Mouse (Mus musculus) telencephalon, adult 2 months (tissue): ENCODE data around the gene Slc7a7.
"Not testable (repeated sequence)": the region's sequence is repeated elsewhere in the genome, so short reads cannot be mapped to it uniquely, and the experiment has no call there.

Experiments used
- DNase-seq: peaks from one replicate; pipeline ENCODE4 v3.0.0-alpha.2; 2011; ENCODE audit warnings: low read depth, low spot score

The Slc7a7 gene

DNA sequence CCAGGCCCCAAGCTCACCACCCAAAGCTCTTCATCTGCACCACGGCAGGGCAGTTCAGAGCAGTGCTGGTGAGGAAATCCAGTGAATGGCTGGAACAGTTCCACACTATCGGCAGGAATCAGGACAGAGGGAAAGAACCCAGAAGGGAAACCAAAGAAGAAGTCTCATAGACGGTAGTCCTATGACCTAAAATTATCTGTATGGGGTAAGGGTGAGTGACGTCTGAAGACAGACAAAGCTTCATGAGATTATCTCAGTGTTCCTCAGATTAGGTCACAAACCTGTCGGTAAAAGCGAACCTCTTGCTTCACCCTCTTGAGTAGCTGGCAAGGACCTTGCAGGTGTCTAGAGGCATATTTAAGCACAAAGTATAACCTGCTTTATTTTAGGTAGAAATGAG, 40.4 kb downstream of the Slc7a7 start:
- DNase-seq, result no peak

DNA sequence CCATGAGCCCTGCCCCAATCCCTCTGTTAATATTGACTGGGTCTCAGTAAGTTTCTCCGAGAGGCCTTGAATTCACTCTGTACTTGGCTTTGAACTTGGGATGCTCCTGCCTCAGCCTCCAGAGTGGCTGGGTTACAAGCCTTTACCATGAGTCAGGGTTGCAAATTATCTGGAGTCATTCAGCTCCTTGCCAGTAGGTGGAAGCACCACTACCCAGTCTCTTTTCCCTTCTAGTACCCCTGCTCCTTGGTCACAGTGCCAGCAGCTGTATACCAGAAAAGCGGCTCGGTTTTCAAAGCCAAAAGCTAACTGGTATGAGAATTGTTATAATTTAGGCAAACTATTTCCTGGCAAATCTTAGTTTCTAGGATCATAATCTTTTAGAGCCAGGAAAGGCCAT, 41.7 kb downstream of the Slc7a7 start:
- no peak for DNase-seq

DNA sequence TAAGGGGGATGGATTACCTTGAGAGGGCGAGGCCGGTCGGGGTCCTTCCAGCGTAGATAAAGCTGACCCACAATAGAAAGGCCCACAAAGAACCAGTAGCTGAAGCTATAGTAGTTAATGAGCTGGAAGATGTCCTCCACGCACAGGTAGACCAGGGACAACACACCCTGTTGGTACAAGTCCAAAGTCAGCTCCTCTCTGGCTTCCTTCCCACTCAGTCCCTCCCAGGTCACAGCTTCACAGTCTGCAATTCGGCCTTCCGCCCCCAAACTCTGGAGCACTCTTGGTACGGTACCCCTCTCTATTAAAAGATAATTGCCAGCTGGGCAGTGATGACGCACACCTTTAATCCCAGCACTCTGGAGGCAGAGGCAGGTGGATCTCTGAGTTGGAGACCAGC, 44.7 kb downstream of the Slc7a7 start:
- no peak for DNase-seq

DNA sequence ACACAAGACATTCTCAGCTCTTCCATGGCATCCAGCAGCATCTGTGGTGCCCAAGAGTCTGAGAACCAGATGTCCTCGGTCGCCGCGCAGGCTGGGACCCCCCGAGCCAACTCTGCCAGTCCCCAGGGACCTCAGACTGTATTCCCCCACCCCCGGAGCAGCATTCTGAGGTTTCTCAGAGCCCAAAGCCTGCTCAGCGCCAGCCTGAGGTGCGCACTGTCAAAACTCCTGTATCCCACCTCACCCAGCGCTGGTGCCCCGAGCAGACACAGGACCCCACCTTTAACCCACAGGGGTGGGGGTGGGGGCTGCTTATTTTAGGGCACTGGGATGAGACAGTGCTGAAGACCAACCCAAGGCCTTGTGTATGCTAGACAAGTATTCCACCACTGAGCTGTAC, 46.1 kb downstream of the Slc7a7 start:
- no peak for DNase-seq

DNA sequence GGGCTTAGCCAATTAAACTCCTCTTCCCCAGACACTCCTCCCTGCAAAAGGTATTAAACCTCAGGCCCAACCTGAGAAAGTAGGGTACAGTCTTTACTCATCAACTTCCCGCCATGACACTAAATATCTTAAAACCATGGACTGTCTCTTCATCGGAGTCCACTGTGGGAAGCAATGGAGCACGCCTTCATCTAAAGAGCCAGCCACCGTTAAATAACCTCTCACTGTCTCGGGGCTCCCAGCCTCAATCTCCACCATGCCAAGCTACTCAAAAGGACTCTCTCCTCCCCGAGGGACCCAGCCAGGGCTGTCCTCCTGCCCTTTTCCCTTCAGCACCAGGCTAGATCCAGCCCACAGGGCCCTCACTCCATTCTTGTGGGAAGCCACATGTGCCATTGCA, 47.0 kb downstream of the Slc7a7 start:
- DNase-seq, result no peak

DNA sequence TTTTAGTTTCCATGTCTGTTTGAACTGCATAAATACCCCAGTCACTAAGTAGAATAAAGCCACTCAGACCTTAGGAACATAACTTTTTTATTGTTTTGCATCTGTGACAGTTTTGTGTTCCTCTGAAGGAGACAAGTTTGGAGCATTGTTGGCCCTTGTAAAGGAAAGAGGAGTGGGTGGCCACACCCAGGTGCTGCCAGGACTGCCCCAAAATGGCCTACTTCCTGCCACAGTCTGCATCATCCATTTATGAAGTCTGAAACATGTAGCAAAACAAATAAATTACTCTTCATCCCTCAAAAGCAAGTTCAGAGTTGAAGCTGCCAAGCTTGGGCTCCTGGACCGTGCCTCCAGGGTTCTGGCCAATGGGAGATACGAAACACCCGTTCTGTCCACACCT, 48.2 kb downstream of the Slc7a7 start:
- DNase-seq, result no peak

DNA sequence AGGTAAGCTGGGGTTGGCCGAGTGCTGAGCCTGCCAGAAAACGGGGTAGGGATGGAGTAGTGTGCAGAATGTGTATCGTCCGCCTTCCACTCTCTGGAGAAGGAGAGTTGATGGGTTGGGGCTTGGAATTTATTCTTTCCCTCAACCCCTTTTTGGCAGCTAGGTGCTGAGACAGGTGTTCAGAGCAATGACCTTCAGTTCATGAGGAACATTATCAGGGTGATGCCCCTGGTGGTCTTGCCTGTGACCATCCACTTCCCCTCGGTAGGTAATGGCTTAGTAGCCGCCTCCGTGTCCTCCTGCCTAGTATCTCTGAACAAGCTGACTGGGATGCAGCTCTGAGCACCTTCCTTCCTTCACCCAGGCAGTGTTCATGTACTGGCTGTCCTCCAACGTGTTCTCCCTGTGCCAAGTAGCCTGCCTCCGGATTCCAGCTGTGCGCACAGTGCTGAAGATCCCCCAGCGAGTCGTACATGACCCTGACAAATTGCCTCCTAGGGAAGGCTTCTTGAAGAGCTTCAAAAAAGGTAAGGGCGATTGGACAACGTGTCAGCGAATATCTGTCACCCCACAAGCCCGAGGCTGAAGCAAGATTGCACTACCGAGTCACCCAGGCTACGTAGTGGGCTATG, 50.0 kb downstream of the Slc7a7 start:
- DNase-seq, result no peak

DNA sequence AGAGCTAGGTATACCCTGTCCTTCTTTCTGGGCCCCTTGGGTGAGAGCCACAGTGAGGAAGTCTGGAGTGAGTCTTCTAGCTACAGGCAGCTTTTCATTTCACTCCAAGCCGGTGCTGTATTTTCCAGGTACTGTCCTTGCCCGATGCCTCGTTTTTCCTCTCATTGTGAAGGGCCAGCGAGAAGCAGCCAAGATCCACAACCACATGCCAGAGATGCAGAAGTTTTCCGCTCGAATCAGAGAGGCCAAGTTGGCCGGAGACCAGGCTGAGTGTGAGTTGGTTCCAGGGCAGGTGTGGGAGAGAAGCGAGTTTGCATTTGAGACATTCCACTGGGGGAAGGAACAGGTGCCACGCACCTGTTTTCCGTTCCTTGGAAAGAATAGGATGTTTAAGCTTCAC, 51.0 kb downstream of the Slc7a7 start:
- DNase-seq, result no peak

DNA sequence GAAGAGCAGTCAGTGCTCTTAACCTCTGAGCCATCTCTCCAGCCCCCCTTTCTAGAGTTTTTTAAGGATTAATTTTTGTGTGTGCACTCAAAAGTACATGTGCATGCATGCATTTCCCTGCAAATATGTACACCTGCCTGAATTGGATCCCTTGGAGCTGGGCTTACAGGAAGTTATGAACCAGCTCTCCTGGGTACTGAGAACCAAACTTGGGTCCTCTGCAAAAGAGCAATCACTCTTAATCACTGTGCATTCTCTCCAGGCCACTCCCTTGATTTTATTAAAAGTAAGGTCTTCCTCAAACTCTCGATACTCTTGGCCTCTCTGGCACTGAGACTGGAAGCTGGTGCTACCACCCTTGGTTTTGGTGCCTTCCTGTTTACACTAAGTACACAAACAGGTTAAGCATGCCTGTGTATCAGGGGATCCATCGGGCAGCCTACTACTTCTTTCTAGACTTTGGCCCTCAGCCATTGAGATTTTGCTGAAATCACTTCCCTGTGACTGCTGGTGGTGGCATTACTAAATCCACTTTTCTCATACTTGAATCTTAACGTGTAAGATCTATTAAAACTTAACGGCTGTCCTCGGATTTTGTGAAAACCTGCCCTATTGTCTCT, 52.4 kb downstream of the Slc7a7 start:
- DNase-seq, result no peak

DNA sequence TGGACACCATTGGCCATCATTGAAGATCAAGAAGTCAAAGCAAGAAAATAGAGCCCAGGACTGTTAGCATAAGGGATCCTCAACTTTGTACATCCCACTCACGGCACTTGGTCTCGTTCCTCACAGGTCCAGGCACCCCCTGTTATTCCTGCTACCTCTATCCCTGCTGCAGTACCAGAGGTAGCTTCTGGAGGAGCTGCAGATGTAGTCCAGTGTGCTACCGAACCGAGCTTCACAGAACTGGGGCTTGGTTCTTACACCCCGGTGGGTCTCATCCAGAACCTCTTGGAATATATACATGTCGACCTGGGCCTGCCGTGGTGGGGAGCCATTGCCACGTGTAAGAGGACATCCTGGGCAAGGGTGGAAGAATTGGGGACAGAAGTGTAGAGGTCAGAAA, 54.4 kb downstream of the Slc7a7 start:
- no peak for DNase-seq

DNA sequence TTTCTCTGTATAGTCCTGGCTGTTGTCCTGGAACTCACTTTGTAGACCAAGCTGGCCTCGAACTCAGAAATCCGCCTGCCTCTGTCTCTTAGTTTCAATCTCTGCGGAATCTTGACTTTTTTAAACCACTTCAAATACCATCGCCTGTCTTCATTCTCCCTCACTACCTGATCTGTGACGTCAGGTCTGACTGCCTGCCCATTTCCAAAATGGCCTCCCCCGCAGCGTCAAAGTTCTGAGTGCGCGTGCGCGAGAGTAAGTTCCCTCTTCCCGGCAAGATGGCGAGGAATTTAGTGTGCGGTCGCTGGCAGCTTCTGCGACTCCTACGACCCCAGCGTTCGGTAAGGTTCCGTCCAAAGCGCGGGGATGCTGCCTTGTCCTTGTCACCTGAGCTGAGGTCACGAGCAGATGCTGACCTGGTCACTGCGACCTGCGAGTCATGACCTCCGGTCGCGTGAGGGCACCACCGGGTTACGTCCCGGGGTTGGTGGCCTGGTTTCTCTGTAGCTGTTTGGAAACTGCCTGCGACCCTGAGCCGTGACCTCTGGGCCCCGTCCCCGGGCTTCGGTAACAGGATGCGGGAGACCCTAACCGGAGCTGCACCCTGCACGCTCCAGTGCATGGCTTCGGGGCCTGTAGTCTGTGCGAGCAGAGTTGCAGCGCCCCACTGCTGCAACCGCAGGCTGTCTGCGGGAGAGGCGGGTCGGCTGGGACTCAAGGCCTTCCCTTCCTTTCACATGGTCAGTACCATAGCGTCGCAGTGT, 56.8 kb downstream of the Slc7a7 start, which contains the start of gene Oxa1l:
Gene Oxa1l, plus strand, starts transcription at position 258 of the 764 bp plus-strand sequence.
- DNase-seq, result peak; percentile 89

DNA sequence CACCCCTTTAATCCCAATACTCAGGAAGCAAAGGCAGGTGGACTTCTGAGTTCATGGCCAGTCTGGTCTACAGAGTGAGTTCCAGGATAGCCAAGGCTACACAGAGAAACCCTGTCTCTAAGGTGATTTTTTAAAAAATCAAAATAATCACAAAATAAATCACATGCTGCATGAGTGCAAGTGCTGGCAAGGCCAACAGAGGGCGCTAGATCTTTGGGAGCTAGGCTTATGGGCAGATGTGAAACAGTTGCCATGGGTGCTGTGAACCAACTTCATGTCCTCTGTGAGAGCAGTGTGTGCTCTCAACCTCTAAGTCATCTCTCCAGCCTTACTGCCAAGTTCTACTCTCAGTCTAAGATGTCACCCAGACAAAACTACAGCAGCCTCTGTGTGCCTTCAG, 63.2 kb downstream of the Slc7a7 start:
- DNase-seq, result no peak

DNA sequence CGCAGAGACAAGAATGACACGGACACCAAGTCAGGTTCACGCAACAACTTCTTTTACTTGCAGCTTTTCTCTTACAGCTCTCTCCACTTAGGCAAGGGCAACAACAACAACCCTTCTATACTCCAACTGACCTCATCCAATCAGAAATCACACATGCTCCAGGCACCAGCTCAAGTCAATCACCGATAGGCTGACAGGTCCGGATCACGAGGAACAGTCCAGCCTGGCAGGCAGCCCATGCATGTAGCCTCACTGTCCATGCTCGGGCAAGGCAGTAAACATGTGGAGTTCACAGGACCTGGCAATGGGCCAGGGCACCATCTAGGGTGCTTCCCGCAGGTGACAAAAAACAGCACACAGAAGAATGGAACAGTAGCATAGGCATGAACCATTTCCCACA, 65.3 kb downstream of the Slc7a7 start:
- no peak for DNase-seq

DNA sequence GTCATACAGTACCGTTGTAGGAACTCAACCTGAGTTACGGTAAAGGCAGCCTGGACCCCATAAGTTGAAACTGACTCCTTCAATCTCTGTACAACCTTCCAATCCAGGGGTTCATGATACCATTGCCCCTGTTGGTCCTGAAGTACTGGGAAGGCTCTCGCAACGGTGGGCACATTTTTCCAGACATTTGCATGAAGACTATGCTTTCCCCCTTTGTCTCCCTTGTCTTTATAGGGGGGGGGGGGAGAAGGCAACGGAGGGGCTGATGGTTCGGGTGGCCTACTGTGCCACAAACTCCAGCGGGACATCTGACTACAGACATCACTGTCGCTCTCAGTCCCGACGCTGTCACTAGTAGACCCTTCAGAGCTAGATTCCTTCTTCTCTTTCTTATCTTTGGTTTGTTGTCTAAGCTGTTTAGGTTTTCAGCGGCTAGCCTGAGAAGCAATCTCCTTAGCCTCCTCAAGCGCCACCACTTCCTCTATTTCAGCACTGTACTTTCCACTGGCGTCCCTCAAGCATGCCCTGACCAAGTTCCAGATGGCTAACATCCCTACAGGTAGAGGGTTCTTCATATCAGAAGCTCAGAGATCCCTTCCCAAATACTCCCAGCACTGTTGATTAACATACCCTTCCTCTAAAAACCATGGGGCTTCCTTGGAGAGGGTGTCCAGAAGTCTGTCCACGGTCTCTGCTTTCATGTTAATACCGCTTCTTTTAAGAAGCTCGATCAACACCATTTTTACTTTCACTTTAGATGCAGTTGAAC, 66.6 kb downstream of the Slc7a7 start:
- not testable (repeated sequence) for DNase-seq

DNA sequence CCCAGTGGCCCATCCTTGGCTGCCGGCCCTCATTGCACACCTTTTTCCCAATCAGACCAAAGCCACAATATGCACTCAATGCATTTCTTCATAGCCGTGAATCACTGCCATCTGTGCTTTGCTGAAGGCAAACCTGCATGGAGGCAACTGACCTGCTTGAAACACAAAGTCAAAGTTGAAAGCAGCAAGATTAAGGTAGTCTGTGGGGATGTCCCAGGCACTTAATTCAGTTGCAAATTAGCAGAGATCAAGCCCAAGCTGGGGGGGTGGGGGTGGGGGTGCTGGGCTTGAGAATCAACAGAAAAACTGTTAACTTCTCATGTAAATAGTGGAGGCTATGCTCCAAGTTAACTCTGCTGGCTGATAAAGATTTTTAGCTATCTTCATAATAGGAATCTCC, 75.8 kb downstream of the Slc7a7 start:
- not testable (repeated sequence) for DNase-seq

DNA sequence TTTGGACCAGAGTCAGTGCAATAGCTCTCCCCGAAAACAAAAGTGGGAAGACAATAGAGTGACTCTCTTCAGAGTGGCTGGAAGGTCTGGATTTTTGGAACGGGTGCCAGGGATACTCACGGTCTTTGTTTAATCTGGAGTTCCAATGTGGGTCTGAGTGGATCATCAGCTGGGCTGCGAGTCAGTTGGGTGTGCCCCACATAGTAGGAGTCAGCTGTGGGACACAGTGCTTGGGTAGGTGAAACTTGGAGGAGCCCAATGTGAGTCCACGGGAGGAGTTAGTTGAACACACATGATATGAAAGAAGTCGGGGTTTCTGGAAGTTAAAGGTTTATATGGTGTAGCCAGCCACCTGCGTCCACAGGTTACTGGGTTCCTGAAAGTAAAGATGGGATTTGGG, 76.7 kb downstream of the Slc7a7 start:
- no peak for DNase-seq

DNA sequence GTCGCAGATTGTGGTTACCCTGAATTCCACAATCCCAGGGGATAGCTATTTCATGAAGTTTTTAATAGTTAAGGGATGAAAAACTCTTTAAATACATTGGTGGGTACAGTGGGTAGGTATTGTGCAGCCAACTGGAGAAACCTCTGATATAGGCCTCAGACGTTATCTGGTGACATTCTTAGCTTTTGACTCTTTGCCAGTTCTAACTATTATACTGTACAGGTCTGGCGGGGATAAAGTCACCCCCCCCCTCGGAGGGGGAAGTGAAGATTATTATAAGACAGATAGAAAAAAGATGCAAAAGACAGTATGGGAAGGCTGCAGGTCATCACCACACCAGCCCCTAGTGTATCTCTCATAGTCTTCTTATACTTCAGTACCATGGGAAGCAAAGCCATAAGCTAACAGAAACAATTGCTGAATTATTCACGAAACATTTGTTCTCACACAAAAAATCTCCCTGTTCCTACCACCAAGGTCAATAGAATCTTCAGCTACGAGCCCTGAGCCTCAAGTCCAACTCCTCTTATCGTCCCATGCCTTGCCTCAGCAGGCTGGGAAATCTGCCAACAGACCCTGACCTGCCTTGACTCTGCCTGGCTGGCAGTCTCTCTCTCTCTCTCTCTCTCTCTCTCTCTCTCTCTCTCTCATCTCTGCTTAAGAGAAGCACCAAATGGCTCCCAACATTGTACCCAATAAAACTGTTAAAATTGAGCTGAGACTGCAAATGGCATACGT, 84.0 kb downstream of the Slc7a7 start:
- no peak for DNase-seq

DNA sequence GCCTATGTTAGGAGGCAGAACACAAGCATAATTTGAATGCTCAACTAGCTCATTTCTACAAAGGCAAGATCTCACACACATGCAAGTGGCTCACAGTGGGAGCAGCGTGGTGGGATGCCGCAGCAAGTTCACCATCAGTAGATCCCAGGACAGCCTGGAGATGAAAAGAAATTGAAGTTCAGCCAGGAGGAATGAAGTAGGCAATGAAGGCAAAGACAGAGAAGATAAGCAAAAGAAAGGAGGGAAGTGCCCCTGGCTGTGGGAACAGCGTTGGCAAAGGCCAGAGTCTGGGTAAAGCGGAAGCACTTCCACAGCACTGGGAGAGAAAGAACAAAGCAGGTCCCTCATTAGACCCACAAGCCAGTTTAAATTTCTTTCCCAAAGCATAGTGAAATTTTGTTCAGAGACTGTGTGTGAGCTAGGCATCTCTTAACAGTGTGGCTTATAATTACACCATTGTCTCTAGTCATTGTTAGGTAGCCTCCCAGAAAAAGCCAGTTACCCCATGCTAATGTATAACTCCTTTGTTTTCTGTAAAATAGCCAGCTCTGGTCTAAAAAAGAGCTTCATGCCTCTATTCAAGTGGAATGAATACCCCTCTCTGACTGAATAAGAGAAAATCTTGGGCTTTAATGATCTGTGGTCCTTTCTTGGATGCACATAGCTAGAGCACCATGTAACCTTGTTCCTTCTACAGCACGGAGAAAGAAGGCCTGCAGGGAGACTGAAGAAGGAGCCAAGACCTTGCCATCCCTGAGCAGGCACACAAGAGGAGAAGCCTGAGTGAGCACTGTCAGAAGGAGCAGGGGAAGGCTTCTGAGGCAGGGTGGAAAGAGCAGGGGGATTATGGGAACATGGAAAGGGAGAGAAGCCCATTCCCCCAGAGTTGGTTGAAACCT, 85.2 kb downstream of the Slc7a7 start:
- DNase-seq, result peak; percentile 2

DNA sequence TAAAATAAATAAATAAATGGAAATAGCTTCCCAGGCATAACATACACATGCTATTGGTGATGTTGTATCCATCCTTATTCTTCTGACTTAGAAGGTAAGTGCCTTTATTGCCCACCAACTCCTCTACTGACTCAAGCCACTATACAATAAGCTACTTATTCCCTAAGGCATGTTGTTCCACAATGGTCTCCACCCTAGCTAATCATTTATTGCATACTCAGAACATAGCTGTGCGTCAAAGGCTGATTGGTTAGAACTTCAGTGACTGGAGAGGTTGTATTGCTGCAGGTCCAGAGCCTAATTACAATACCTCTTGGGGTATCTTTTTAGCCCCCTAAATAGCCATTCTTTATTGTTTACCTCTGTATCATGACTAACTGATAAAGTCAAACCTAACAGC, 86.4 kb downstream of the Slc7a7 start:
- no peak for DNase-seq

DNA sequence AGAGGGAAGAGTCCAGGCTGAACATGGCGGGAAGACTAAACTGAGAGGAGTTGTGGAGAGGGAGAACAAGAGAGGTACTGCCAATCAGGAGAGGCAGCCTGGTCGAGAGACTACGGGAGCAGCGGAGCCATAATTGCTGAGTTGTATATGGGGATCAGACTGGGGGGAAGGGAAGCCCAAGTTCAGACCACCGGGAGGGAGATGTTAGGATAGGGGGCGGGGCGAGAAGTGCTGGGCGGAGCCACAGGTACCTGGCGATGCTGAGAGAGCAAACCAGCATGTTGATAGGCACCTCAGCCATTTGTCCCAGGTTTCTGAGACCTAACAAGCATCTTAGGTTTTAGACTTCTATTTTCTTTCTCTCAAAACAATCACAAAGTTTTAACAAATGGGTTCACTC, 88.4 kb downstream of the Slc7a7 start:
- DNase-seq, result no peak

DNA sequence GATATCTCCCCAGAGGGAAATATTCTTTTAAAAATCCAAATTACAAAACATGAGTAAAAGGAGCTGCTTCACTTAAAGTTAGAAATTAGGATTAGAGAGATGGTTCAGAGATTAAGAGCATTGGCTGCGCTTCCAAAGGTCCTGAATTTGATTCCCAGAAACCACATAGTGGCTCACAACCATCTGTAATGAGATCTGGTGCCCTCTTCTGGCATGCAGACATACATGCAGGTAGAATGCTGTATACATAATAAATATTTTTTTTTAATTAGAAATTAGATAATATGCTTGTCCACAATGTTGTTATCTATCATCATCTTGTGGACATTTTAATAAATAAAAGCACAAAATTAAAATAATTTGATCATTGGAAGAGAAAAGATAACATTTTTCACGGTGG, 89.0 kb downstream of the Slc7a7 start:
- DNase-seq, result no peak
